Mouse (Mus musculus) hindbrain, embryonic 15.5 days (tissue): ENCODE measurements around the gene Gen1. TPM values are rescaled to one million over a fixed set of nuclear protein-coding genes. Genes with fewer than 3 reads are reported as not detected.

Experiments
- ATAC-seq: fragments of 200-750 bp; cut with Nextera tagmentation; 2 replicates; pipeline ENCODE4 v1.8.0; 2017; ENCODE audit warnings: low read depth, moderate number of reproducible peaks, moderate TSS enrichment; ENCODE audit not compliant: low FRiP score
- H3K27ac ChIP-seq: fragments of 300-500 bp; sonication (generic); replicated peaks from 2 replicates; pipeline ENCODE4 v1.5.1; 2015; ENCODE audit warnings: mild to moderate bottlenecking, inconsistent platforms
- H3K27me3 ChIP-seq: fragments of 300-500 bp; sonication (generic); 2 replicates; pipeline ENCODE4 v1.6.1; 2015; ENCODE audit warnings: control low read depth, inconsistent platforms
- H3K36me3 ChIP-seq: fragments of 300-500 bp; sonication (generic); 2 replicates; pipeline ENCODE4 v1.6.1; 2015; ENCODE audit warnings: control low read depth, inconsistent platforms
- H3K4me1 ChIP-seq: fragments of 300-500 bp; sonication (generic); replicated peaks from 2 replicates; pipeline ENCODE4 v1.6.1; 2015; ENCODE audit warnings: control low read depth, inconsistent platforms
- H3K4me2 ChIP-seq: fragments of 300-500 bp; sonication (generic); 2 replicates; pipeline ENCODE4 v1.6.1; 2015; ENCODE audit warnings: moderate library complexity, mild to moderate bottlenecking, inconsistent platforms
- H3K4me3 ChIP-seq: fragments of 300-500 bp; sonication (generic); 2 replicates; pipeline ENCODE4 v1.5.1; 2015; ENCODE audit warnings: mild to moderate bottlenecking, inconsistent platforms
- H3K9ac ChIP-seq: fragments of 300-500 bp; sonication (generic); 2 replicates; pipeline ENCODE4 v1.6.1; 2015; ENCODE audit warnings: inconsistent platforms
- H3K9me3 ChIP-seq: fragments of 300-500 bp; sonication (generic); 2 replicates; pipeline ENCODE4 v1.6.1; 2016; ENCODE audit warnings: control low read depth, inconsistent platforms
- WGBS: fragments of 180-500 bp; shearing (Covaris S2); methylation state at CpG from one replicate; pipeline ENCODE4 v1.1.7; 2015; 5-methylcytosine and 5-hydroxymethylcytosine counted together
- microRNA-seq: library from miRNA; unstranded; fragments of <30 nt; microRNA quantifications from one replicate; pipeline ENCODE4, GENCODE M21; 2016
- polyA plus RNA-seq: library from polyadenylated mRNA; unstranded; fragments of >200 nt; fragmentation: Nextera tagmentation; extraction: Ambion mirVana; gene quantifications from 2 replicates; pipeline ENCODE4 v1.2.1, GENCODE M21; 2015

Gen1 gene
- polyA plus RNA-seq, 1 experiment from 2014 or later = 1.8 TPM

GRCm38 (mm10) chr12:11200711-11201110 is 64.9 kb downstream of the Gen1 start:
- ATAC-seq = no peak
- H3K9me3 ChIP-seq = no peaks in the 10 kb centered on the region
- H3K4me3 ChIP-seq = no peak overlapping the region
- WGBS = 94% methylated on average over 12 of the region's 12 CpGs
- H3K27ac ChIP-seq = no peak overlapping the region
- no peaks in the 10 kb centered on the region for H3K36me3 ChIP-seq
- no peak overlapping the region for H3K9ac ChIP-seq
- H3K4me2 ChIP-seq = no peak overlapping the region
- peaks cover 5% of the 10 kb centered on the region for H3K4me1 ChIP-seq
- no peaks in the 10 kb centered on the region for H3K27me3 ChIP-seq

GRCm38 (mm10) chr12:11198551-11198950 is 67.0 kb downstream of the Gen1 start:
- H3K36me3 ChIP-seq = no peaks in the 10 kb centered on the region
- no peak for ATAC-seq
- 27% methylated on average over 2 of the region's 2 CpGs for WGBS
- no peaks in the 10 kb centered on the region for H3K27me3 ChIP-seq
- H3K9me3 ChIP-seq = no peaks in the 10 kb centered on the region
- H3K4me3 ChIP-seq = no peak overlapping the region
- H3K27ac ChIP-seq = no peak overlapping the region
- H3K4me2 ChIP-seq = no peak overlapping the region
- peaks cover 5% of the 10 kb centered on the region for H3K4me1 ChIP-seq
- no peak overlapping the region for H3K9ac ChIP-seq

- Histone ChIP-seq H3K9me3 (no peaks in the 10 kb centered on the region), H3K36me3 (no peaks in the 10 kb centered on the region), H3K4me1 (peaks cover 5% of the 10 kb centered on the region), H3K4me2 (no peak overlapping the region), H3K9ac (no peak overlapping the region), H3K27ac (no peak overlapping the region), H3K4me3 (no peak overlapping the region), H3K27me3 (no peaks in the 10 kb centered on the region)
- ATAC-seq = no peak
- 26% methylated on average over 4 of the region's 4 CpGs for WGBS
Observed at GRCm38 (mm10) chr12:11198026-11198425, 67.6 kb downstream of the Gen1 start.

- Histone ChIP-seq H3K27me3 (no peaks in the 10 kb centered on the region), H3K9me3 (no peaks in the 10 kb centered on the region), H3K4me3 (no peak overlapping the region), H3K36me3 (no peaks in the 10 kb centered on the region), H3K27ac (no peak overlapping the region), H3K4me1 (peaks cover 5% of the 10 kb centered on the region), H3K4me2 (peak overlapping the region; percentile 50; the same call in 1 of the 2 replicates), H3K9ac (no peak overlapping the region)
- WGBS = 48% methylated on average over 5 of the region's 5 CpGs
- ATAC-seq = no peak
Observed at GRCm38 (mm10) chr12:11196830-11197229, 68.8 kb downstream of the Gen1 start.

- Histone ChIP-seq H3K9ac (no peak overlapping the region), H3K4me1 (peaks cover 5% of the 10 kb centered on the region), H3K4me2 (peak overlapping the region; percentile 50), H3K36me3 (no peaks in the 10 kb centered on the region), H3K9me3 (no peaks in the 10 kb centered on the region), H3K4me3 (0 out of 2 replicates have a peak overlapping the region, but pooled peaks have one; percentile 4), H3K27ac (no peak overlapping the region), H3K27me3 (no peaks in the 10 kb centered on the region)
- peak; percentile 84; the same call in 1 of the 2 replicates for ATAC-seq
- WGBS = 10% methylated on average over 18 of the region's 19 CpGs
Observed at GRCm38 (mm10) chr12:11196142-11196597, 69.4 kb downstream of the Gen1 start.

- no peak overlapping the region for H3K4me3 ChIP-seq
- no peak overlapping the region for H3K4me2 ChIP-seq
- no peaks in the 10 kb centered on the region for H3K9me3 ChIP-seq
- H3K36me3 ChIP-seq = no peaks in the 10 kb centered on the region
- no peaks in the 10 kb centered on the region for H3K27me3 ChIP-seq
- ATAC-seq = no peak
- no peak overlapping the region for H3K27ac ChIP-seq
- peaks cover 5% of the 10 kb centered on the region for H3K4me1 ChIP-seq
- no peak overlapping the region for H3K9ac ChIP-seq
- 100% methylated on average over 1 of the region's 1 CpGs for WGBS
Observed at GRCm38 (mm10) chr12:11195031-11195430, 70.6 kb downstream of the Gen1 start.

Small RNAs within 50 kb of the gene (microRNA-seq; reads per million reads assigned to microRNA genes)
- gene Mir7675 = not detected

Other genes with a start within 250 kb of the Gen1 start
- 0.80 and 0.83 TPM in 2 replicates for gene Kcns3, start 114.7 kb downstream of the Gen1 start, polyA plus RNA-seq
- gene Msgn1, start 56.8 kb downstream of the Gen1 start, polyA plus RNA-seq = not detected in 2 replicates
- gene Smc6, start 85 bp upstream of the Gen1 start, polyA plus RNA-seq = 91.6 and 108 TPM in 2 replicates
- 95.3 and 123 TPM in 2 replicates for gene Vsnl1, start 170.8 kb upstream of the Gen1 start, polyA plus RNA-seq
- 0.30 and 0.53 TPM in 2 replicates for gene Rad51ap2, start 190.3 kb upstream of the Gen1 start, polyA plus RNA-seq